Mouse (Mus musculus) forebrain, embryonic 10.5 days (tissue): ENCODE measurements at regions not wholly inside any gene's neighbourhood (a gene's known extent, or its start where the extent isn't known, plus 50 kb on each side); places are given as distances from the start of the nearest gene placed in this dataset.
"Not testable (repeated sequence)": the region's sequence is repeated elsewhere in the genome, so short reads cannot be mapped to it uniquely, and the experiment has no call there.

Experiments used
- DNase-seq: peaks from one replicate; pipeline ENCODE4 v3.0.0-alpha.2; 2017; ENCODE audit warnings: low spot score; ENCODE audit errors: extremely low spot score
- H3K27ac ChIP-seq: fragments of 300-500 bp; sonication (generic); 2 replicates; pipeline ENCODE4 v1.5.1; 2016; ENCODE audit warnings: mild to moderate bottlenecking
- H3K27me3 ChIP-seq: fragments of 300-500 bp; sonication (generic); 2 replicates; pipeline ENCODE4 v1.6.1; 2016; ENCODE audit warnings: mild to moderate bottlenecking; ENCODE audit not compliant: poor library complexity, severe bottlenecking
- H3K36me3 ChIP-seq: fragments of 300-500 bp; sonication (generic); replicated peaks from 2 replicates; pipeline ENCODE4 v1.6.1; 2016; ENCODE audit warnings: mild to moderate bottlenecking, moderate library complexity
- H3K4me1 ChIP-seq: fragments of 300-500 bp; sonication (generic); 2 replicates; pipeline ENCODE4 v1.6.1; 2016
- H3K4me3 ChIP-seq: fragments of 300-500 bp; sonication (generic); 2 replicates; pipeline ENCODE4 v1.5.1; 2016; ENCODE audit warnings: mild to moderate bottlenecking, moderate library complexity
- H3K9me3 ChIP-seq: fragments of 300-500 bp; sonication (generic); 2 replicates; pipeline ENCODE4 v1.6.1; 2016; ENCODE audit warnings: mild to moderate bottlenecking, moderate library complexity
- WGBS: fragments of 180-500 bp; shearing (Covaris S2); methylation state at CpG from one replicate; pipeline ENCODE4 v1.1.7; 2016; 5-methylcytosine and 5-hydroxymethylcytosine counted together

DNA sequence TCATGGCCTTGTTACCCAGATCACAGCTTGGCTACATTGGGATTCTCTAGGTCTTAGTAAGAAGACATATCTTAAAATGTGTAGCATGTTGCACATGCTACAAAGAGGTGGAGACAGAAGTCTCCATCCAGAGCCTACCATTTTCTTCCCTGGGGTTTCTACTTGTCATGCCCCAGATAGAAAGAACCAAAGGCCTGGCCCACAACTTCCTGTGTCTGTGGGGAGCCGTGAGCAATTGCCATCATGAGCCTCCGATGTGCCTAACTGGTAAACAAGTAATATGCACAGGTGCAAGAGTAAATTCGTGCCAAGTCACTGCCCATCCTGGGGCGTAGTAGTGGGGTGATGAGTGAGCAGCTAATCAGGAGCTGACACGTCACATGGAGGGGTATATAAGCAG lies 136.7 kb upstream of the Olfr1324 start:
- H3K27me3 ChIP-seq, H3K27ac ChIP-seq, DNase-seq, H3K9me3 ChIP-seq, H3K4me1 ChIP-seq, H3K4me3 ChIP-seq: not testable (repeated sequence)
- peaks cover 76% of the 10 kb centered on the region for H3K36me3 ChIP-seq
- WGBS, result 87% methylated on average over 5 of the region's 5 CpGs

DNA sequence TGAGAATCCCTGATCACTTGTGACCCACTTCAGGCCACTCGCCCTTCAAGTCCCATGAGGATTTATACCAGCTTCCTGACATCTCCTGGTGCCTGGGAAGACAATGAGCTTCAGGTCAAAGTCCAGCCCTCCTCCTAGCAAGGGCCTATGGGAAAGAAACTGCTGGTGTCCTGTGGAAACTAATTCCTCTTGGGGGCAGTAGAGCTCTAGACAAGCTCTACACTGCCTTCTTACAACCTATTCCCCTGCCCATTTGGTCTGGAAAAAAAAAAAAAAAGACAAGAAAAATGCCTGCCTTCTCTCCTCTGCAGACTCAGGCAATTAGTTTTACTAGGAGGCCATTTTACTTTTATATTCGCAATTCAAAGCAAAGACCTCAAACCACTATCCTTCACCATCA lies 132.6 kb upstream of the Olfr1324 start:
- Histone ChIP-seq H3K9me3 (no peaks in the 10 kb centered on the region), H3K4me1 (no peaks in the 10 kb centered on the region), H3K27me3 (no peaks in the 10 kb centered on the region), H3K36me3 (peaks cover 37% of the 10 kb centered on the region), H3K27ac (no peak overlapping the region), H3K4me3 (no peak overlapping the region)
- WGBS, result 60% methylated on average over 2 of the region's 2 CpGs
- no peak for DNase-seq

DNA sequence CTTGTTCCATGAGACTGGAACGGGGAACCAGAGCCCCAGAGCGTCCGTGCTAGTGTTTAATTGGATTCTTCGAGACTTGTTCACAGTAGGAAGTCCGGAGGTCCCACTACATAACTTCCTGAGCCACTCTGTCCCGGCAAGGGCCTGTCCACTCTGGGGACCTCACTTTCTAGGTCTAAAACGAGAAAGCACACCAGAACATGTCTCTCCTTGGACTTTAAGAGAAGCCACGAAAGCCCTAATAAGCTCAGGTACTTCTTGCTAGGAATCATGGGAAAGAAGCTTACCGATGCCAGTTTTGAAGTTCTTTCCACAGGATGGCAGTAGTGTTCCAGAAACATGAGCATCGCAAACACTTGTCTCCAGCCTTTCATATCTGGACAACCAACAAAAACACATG lies 122.0 kb upstream of the Olfr1324 start:
- no peaks in the 10 kb centered on the region; the same call in 1 of the 2 replicates for H3K9me3 ChIP-seq
- no peak for DNase-seq
- H3K4me1 ChIP-seq, result no peaks in the 10 kb centered on the region
- H3K27me3 ChIP-seq, result no peaks in the 10 kb centered on the region
- H3K27ac ChIP-seq, result no peak overlapping the region
- peak overlapping the region; percentile 35 for H3K4me3 ChIP-seq
- 54% methylated on average over 10 of the region's 10 CpGs for WGBS
- H3K36me3 ChIP-seq, result peaks cover 9% of the 10 kb centered on the region; the same call in 1 of the 2 replicates

DNA sequence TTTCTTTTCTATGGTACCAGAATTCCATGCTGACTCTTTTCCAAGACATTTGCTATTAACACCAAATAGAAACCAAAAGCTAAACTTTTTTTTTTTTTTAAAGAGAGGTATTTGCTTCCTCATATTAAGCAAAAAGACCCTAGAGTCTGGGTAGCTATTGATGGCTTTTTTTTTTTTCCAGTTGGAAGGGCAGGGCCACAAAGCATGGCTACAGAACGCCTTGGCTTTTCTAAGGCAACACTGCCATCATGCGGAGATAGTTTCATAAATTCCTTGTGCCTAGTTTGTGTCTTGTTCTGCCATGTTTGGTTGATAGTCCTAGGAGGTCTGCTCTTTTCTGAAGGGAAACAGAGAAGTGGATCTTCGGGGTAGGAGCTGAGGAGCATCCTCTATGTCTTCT lies 121.4 kb upstream of the Olfr1324 start:
- H3K4me1 ChIP-seq, result no peaks in the 10 kb centered on the region
- 47% methylated on average over 3 of the region's 3 CpGs for WGBS
- H3K27me3 ChIP-seq, result no peaks in the 10 kb centered on the region
- no peaks in the 10 kb centered on the region; the same call in 1 of the 2 replicates for H3K9me3 ChIP-seq
- DNase-seq, result no peak
- H3K36me3 ChIP-seq, result 0 out of 2 replicates have a peak, but pooled peaks cover 5% of the 10 kb centered on the region
- no peak overlapping the region for H3K27ac ChIP-seq
- peak overlapping the region; percentile 35 for H3K4me3 ChIP-seq

DNA sequence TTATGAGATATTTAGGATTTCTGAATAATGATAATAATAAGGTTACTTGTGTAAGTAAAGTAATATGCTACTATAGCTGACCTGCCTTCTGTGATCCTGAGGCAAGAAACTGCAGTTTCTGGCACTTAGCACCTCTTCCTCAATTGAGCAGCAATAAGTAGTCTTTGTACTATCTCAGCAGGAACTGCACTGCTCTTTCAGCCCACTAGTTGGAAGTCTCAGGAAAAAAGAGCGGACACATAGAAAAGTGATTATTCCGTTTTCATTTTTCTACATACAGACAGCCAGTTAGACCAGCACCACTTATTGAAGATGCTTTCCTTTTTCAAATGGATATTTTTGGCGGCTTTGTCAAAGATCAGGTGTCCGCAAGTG lies 109.5 kb upstream of the Olfr1324 start:
- not testable (repeated sequence) for H3K27ac ChIP-seq, H3K27me3 ChIP-seq, H3K4me1 ChIP-seq, H3K9me3 ChIP-seq, H3K36me3 ChIP-seq, DNase-seq
- WGBS, result 64% methylated on average over 4 of the region's 4 CpGs
- H3K4me3 ChIP-seq, result peak overlapping the region; percentile 50

DNA sequence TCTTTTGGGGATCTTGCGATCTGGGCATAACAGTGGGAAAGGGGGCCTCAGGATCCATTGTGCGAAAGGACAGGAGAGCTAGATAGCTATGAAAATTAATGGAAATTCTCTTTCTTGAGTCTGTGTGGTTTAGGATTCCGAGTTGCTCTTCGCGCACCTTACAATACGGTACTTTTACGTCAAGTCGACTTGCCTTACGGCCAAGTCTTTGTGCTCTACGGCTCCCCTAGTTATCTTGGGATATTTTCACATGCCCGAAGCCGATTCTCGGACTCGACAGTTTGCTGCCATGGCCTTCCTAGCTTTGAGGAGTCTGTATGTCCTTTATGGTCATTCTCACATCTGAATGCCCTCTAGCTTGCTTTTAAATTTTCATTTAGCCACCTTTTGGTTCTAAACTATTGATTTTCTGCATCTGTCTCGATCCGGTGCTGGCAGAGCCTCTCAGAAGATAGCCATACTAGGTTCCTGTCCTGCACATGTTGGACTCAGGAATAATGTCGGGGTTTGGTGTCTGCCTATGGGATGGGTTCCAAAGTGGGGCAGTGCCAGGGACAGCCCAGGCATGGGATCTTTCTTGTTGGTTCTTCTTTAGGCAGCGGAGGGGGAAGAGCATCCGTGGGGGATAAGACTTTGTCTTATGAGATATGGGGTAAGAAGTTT lies 109.0 kb upstream of the Olfr1324 start:
- WGBS, result 56% methylated on average over 19 of the region's 19 CpGs
- Histone ChIP-seq H3K4me3 (peak overlapping the region; percentile 50), H3K27ac (0 out of 2 replicates have a peak overlapping the region, but pooled peaks have one; percentile 30), H3K36me3 (no peaks in the 10 kb centered on the region), H3K9me3 (no peaks in the 10 kb centered on the region), H3K4me1 (no peaks in the 10 kb centered on the region), H3K27me3 (no peaks in the 10 kb centered on the region)
- peak; percentile 35 for DNase-seq

DNA sequence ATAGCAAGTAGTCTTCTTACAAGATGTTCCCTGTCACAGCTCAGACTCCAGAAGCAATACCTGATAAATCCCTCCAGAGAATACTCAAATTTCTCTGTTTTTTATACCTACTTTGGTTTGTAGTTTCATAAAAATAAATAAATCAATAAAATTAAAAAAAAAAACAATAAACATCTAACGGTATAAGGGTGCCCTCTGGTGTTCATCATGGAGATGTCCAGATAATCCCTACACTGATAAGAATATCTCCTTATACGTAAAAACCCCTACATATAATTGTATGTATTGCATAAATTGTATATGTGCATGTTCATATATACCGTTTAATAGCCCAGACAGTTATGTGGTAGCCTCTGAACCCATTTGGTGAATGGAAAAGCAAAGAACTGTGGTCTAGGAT lies 75.7 kb upstream of the Olfr1324 start:
- WGBS, result 23% methylated on average over 3 of the region's 3 CpGs
- no peak overlapping the region for H3K27ac ChIP-seq
- H3K4me1 ChIP-seq, result no peaks in the 10 kb centered on the region
- no peaks in the 10 kb centered on the region for H3K27me3 ChIP-seq
- H3K4me3 ChIP-seq, result no peak overlapping the region
- no peaks in the 10 kb centered on the region for H3K9me3 ChIP-seq
- DNase-seq, result no peak
- H3K36me3 ChIP-seq, result no peaks in the 10 kb centered on the region

DNA sequence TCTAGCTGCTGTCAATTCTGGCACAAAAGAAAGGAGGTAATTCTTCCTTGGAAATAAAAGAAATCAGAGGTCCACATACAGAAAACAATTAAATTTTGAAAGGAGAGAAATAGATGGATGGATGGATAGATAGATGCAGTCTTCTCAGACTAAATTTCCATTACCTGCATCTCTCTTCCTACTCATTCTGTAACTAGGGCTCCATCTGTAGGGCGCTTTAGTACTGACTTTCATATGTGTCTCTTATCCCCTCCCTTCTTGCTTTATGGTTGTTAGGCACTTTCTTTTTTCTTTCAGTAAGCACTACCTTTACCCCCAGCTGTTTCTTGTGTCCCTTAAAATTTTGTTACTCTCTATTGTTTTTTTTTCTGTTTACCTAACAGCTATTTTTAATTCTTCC lies 72.9 kb upstream of the Olfr1324 start:
- H3K27ac ChIP-seq, result no peak overlapping the region
- DNase-seq, result no peak
- WGBS, result 27% methylated on average over 1 of the region's 1 CpGs
- no peak overlapping the region for H3K4me3 ChIP-seq
- H3K9me3 ChIP-seq, result no peaks in the 10 kb centered on the region
- H3K36me3 ChIP-seq, result no peaks in the 10 kb centered on the region
- no peaks in the 10 kb centered on the region for H3K4me1 ChIP-seq
- no peaks in the 10 kb centered on the region for H3K27me3 ChIP-seq

DNA sequence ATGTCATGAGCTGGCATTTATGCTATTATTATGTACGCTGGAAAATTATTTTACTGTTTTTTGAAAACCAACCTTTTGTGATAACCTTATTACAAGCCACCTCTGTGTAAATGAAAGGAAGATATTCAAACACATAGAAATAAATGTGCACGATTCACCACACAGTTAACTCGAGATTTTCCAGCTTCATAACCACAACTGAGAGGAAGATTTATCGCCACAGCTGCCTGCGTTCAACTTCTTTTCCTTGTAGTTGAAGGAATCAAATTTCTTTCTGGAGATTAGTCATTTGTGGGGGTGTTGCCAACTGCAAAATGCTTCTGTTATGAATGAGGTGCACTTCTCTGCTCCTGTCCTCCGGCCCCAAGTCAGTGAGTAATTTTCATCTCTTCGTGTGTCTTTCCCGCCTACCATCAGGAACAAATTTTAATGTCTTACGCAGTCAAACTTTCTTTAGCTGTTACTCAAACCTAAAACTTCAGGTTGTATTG lies 62.2 kb upstream of the Olfr1324 start:
- H3K27ac ChIP-seq, H3K27me3 ChIP-seq, H3K9me3 ChIP-seq, DNase-seq, H3K4me1 ChIP-seq, H3K36me3 ChIP-seq, H3K4me3 ChIP-seq: not testable (repeated sequence)
- WGBS, result 88% methylated on average over 9 of the region's 9 CpGs
